Mouse (Mus musculus) hindbrain, postnatal 0 days (tissue): ENCODE measurements around the gene Gm20388. TPM values are rescaled to one million over a fixed set of nuclear protein-coding genes. Genes with fewer than 3 reads are reported as not detected.
"Not testable (repeated sequence)": the region's sequence is repeated elsewhere in the genome, so short reads cannot be mapped to it uniquely, and the experiment has no call there.

ENCODE experiments used
- ATAC-seq: fragments of 200-750 bp; cut with Nextera tagmentation; 2 replicates; pipeline ENCODE4 v1.8.0; 2017; ENCODE audit warnings: mild to moderate bottlenecking, moderate TSS enrichment, moderate library complexity
- DNase-seq: peaks from one replicate; pipeline ENCODE4 v3.0.0-alpha.2; 2015; ENCODE audit warnings: low spot score
- H3K27ac ChIP-seq: fragments of 300-500 bp; sonication (generic); 2 replicates; pipeline ENCODE4 v1.5.1; 2014; ENCODE audit warnings: mild to moderate bottlenecking
- H3K27me3 ChIP-seq: fragments of 300-500 bp; sonication (generic); 2 replicates; pipeline ENCODE4 v1.6.1; 2014; ENCODE audit warnings: low read length, mixed read lengths; ENCODE audit not compliant: insufficient read depth
- H3K36me3 ChIP-seq: fragments of 300-500 bp; sonication (generic); 2 replicates; pipeline ENCODE4 v1.6.1; 2014; ENCODE audit warnings: low read length, mixed read lengths; ENCODE audit not compliant: insufficient read depth
- H3K4me1 ChIP-seq: fragments of 300-500 bp; sonication (generic); 2 replicates; pipeline ENCODE4 v1.6.1; 2014; ENCODE audit warnings: antibody characterized with exemption, low read length, mixed read lengths; ENCODE audit not compliant: insufficient read depth
- H3K4me2 ChIP-seq: fragments of 300-500 bp; sonication (generic); 2 replicates; pipeline ENCODE4 v1.6.1; 2014; ENCODE audit warnings: low read depth, mild to moderate bottlenecking, low read length, moderate library complexity, mixed read lengths
- H3K4me3 ChIP-seq: fragments of 300-500 bp; sonication (generic); 2 replicates; pipeline ENCODE4 v1.5.1; 2014; ENCODE audit warnings: low read length
- H3K9ac ChIP-seq: fragments of 300-500 bp; sonication (generic); replicated peaks from 2 replicates; pipeline ENCODE4 v1.6.1; 2014; ENCODE audit warnings: mild to moderate bottlenecking, low read length, moderate library complexity, mixed read lengths
- H3K9me3 ChIP-seq: fragments of 300-500 bp; sonication (generic); 2 replicates; pipeline ENCODE4 v1.6.1; 2016; ENCODE audit warnings: low read length, mixed read lengths
- CTCF ChIP-seq: IDR thresholded peaks from 2 replicates; pipeline ENCODE4 v1.5.1; 2016; ENCODE audit warnings: antibody characterized with exemption, control low read depth, low read depth
- WGBS: fragments of 180-500 bp; shearing (Covaris S2); extraction: QIAGEN DNeasy Blood & Tissue Kit; methylation state at CpG from one replicate; pipeline ENCODE4 v1.1.7; 2014; 5-methylcytosine and 5-hydroxymethylcytosine counted together
- polyA plus RNA-seq: library from polyadenylated mRNA; unstranded; fragments of >200 nt; fragmentation: Nextera tagmentation; extraction: Ambion mirVana; gene quantifications from 2 replicates; pipeline ENCODE4 v1.2.1, GENCODE M21; 2015
- total RNA-seq: library from RNA; depleted of rRNA; stranded (reverse); fragments of >200 nt; gene quantifications from 2 replicates; pipeline ENCODE4 v1.2.3, GENCODE M21; 2014

The Gm20388 gene
- total and polyA plus RNA-seq, 2 experiments from 2014 or later: 71.3 TPM; not detected in 1

DNA sequence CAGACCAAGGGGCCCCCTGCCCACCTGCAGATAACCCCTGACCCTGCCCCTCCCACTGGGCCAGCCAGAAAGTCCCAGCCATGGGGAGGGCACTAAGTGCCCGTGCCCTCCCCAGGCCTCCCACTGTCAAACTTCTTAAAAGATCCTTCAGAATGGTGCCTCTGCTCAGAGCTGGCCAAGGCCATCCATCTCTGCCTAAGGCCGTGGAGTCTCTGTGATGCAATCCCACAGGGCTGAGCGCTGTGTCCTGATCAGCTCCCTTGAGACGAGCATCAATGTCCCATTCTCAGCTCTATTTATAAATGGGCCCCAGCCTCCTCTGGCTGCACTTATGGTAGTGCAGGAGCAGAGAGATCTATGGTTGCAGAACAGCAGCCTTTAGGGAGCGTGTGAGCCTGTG lies 1403.4 kb downstream of the Gm20388 start:
- Histone ChIP-seq H3K27me3 (no peaks in the 10 kb centered on the region), H3K36me3 (no peaks in the 10 kb centered on the region), H3K4me3 (no peak overlapping the region), H3K9me3 (no peaks in the 10 kb centered on the region), H3K27ac (no peak overlapping the region), H3K9ac (no peak overlapping the region), H3K4me2 (no peak overlapping the region), H3K4me1 (no peaks in the 10 kb centered on the region)
- no peak for DNase-seq
- WGBS: 61% methylated on average over 5 of the region's 5 CpGs
- no peak for TF ChIP-seq CTCF
- no peak for ATAC-seq

DNA sequence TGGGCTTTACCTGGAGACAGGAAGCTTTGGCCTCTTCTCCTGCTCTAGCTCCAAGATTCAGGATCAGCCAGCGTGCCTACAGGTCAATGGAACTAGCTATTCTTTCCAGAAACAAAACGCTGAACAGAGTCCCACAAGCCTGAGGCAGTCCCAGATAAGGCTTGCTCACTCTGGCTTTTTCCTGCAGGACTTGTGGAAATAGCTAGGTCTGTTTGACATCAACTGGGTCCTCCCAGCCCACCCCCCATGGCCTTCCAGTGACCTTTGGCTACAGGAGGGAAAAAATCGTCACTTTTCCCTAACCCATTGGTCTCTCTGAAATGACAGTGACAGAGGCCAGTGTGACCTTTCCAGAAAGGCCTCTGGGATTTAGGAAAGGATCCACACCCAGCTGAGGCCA lies 1404.9 kb downstream of the Gm20388 start:
- Histone ChIP-seq H3K9me3 (no peaks in the 10 kb centered on the region), H3K36me3 (no peaks in the 10 kb centered on the region), H3K4me3 (no peak overlapping the region), H3K4me2 (no peak overlapping the region), H3K27ac (no peak overlapping the region), H3K27me3 (no peaks in the 10 kb centered on the region), H3K4me1 (no peaks in the 10 kb centered on the region), H3K9ac (no peak overlapping the region)
- ATAC-seq: no peak
- TF ChIP-seq CTCF: no peak
- WGBS: 65% methylated on average over 3 of the region's 3 CpGs
- DNase-seq: no peak

DNA sequence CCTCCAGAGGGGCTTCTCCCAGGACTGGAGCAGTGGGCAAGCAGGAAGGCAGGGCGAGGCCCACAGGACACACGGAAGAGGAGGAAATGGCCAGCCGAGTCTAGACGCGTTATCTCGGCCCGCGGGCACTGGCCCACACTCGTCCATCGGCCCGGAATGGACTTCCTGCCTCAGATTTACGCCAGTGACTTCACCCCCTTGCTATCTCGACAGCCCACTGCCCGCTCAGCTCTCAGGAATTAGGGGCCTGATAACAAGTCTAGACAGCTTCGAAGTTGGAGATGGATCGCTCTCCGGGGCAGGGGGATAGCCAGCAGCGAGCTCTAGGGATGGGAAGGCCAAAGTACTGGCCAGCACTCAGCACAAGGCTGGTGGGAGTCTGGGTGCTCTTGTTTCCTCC lies 1405.4 kb downstream of the Gm20388 start:
- no peaks in the 10 kb centered on the region for H3K27me3 ChIP-seq
- no peaks in the 10 kb centered on the region for H3K36me3 ChIP-seq
- H3K4me3 ChIP-seq: no peak overlapping the region
- H3K4me1 ChIP-seq: no peaks in the 10 kb centered on the region
- H3K9ac ChIP-seq: no peak overlapping the region
- H3K27ac ChIP-seq: no peak overlapping the region
- H3K4me2 ChIP-seq: no peak overlapping the region
- 86% methylated on average over 18 of the region's 18 CpGs for WGBS
- DNase-seq (no peak), ATAC-seq (no peak)
- H3K9me3 ChIP-seq: no peaks in the 10 kb centered on the region
- no peak for TF ChIP-seq CTCF

DNA sequence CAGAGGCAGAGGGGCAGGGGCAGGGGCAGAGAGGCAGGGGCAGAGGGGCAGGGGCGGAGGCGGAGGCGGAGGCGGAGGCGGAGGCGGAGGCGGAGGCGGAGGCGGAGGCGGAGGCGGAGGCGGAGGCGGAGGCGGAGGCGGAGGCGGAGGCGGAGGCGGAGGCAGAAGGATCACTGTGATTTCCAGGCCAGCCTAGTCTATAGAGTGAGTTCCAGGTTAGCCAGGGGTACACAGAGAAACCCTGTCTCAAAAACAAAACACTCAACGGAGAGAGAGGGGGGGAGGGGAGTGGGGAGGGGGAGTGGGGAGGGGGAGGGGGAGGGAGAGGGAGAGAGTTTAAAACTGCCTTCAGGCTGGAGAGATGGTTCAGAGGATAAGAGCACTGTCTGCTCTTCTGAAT lies 1408.1 kb downstream of the Gm20388 start:
- not testable (repeated sequence) for H3K36me3 ChIP-seq, H3K4me1 ChIP-seq, H3K9ac ChIP-seq, H3K27ac ChIP-seq, H3K27me3 ChIP-seq, H3K4me3 ChIP-seq, ATAC-seq, DNase-seq, H3K9me3 ChIP-seq, H3K4me2 ChIP-seq
- no CpG with 5 or more reads among the region's 19 CpGs for WGBS

DNA sequence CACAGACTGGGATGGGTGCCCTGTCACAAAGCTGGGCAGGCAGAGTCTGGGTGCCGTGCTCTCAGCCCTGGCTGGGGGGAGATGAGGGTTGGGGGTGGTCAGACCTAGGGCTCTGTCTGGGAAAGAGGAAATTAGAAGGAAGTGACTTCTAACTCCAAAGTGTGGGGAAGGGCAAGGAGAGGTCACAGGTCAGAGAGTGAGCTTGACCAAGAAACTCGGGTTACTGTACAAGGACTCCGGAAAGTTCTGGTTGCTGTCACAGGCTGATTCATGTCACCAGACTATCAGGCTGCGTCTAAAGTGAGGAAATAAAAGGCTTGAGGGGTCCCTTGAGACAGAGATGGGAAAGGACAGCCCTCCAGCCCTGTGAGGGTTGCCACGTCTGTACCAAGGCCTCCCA lies 1408.8 kb downstream of the Gm20388 start:
- H3K27me3 ChIP-seq: no peaks in the 10 kb centered on the region
- H3K36me3 ChIP-seq: no peaks in the 10 kb centered on the region
- no peak for ATAC-seq
- no peak overlapping the region for H3K9ac ChIP-seq
- 73% methylated on average over 5 of the region's 5 CpGs for WGBS
- TF ChIP-seq CTCF: no peak
- no peak overlapping the region for H3K4me3 ChIP-seq
- H3K4me2 ChIP-seq: no peak overlapping the region
- no peak for DNase-seq
- H3K4me1 ChIP-seq: no peaks in the 10 kb centered on the region
- no peaks in the 10 kb centered on the region for H3K9me3 ChIP-seq
- no peak overlapping the region for H3K27ac ChIP-seq

DNA sequence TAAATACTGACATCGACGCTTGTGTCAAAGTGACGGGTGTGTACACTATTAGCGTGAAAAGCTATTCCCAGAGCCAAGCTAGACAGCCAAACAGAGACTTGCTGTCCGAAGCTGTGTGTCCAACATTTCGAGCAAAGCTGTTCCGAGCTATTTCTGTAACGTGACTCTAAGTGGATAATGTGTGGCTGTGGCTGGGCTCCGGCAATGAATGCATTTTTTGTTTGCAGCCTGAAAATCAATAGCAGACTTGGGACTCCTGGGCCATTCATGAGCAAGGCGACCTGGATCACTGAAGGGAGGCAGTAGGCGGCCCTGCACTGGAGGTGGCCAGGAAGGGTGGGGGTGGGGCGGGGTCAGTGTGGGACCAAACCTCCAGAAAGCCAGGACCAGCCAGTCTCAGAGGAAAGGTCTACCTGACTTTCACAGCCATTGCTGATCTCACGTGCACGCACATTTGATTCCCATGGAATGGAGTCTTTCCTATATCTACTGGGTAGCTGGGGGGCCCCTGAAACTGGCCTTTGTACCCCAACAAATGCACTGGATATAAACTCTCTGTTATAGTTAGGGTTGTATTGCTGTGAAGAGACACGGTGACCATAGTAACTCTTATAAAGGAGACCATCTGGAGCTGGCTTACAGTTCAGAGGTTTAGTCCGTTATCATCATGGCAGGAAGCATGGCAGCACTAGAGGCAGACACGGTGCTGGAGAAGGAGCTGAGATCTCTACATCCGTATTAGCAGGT lies 1415.7 kb downstream of the Gm20388 start:
- Histone ChIP-seq H3K27me3 (no peaks in the 10 kb centered on the region), H3K4me1 (no peaks in the 10 kb centered on the region), H3K9ac (no peak overlapping the region), H3K4me3 (no peak overlapping the region), H3K4me2 (no peak overlapping the region), H3K9me3 (no peaks in the 10 kb centered on the region), H3K27ac (no peak overlapping the region), H3K36me3 (no peaks in the 10 kb centered on the region)
- 56% methylated on average over 18 of the region's 18 CpGs for WGBS
- DNase-seq (no peak), ATAC-seq (no peak)
- TF ChIP-seq CTCF: no peak

DNA sequence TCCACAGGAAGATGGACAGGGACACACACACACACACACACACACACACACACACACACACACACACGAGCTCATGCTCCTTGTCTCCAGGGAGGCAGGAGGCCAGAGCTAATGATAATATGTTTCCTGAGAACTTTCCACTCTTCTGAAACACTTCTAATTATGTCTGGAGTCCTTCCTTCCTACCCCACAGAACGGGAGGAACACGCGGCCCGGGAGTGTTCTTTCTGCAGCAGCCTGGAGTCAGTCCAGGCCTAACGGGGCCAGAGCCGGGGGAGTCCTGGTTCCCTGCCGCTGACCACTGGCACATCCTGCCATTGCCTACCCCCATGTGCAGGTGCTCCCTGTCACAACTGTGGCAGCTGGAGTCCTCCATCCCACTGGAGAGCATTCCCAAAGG lies 1421.8 kb downstream of the Gm20388 start:
- TF ChIP-seq CTCF: no peak
- Histone ChIP-seq H3K4me2 (no peak overlapping the region), H3K9me3 (no peaks in the 10 kb centered on the region), H3K4me1 (no peaks in the 10 kb centered on the region), H3K27ac (no peak overlapping the region), H3K36me3 (no peaks in the 10 kb centered on the region), H3K9ac (no peak overlapping the region), H3K4me3 (no peak overlapping the region), H3K27me3 (no peaks in the 10 kb centered on the region)
- DNase-seq (no peak), ATAC-seq (no peak)
- WGBS: 45% methylated on average over 8 of the region's 8 CpGs
